33 mouse cellular contexts compared by ENCODE assay signal in genomic region chr9:82997765-82998500, GRCm38 (mm10). TPM values are rescaled to one million over a fixed set of nuclear protein-coding genes. Genes with fewer than 3 reads are reported as not detected.
DNase-seq lines count a peak whose midpoint lies in the region; ATAC-seq and TF ChIP-seq lines count a peak whose summit lies in the region.
"Had no signal": no experiment of that assay in that cellular context is flagged by ENCODE, and none has a peak within 500 bp of the region (broad histone marks: within the 10 kb centered on the region; RNA-seq: fewer than 3 reads in every experiment).

No protein-coding gene starts in this region.

- H3K9ac ChIP-seq in embryonic facial prominence, embryonic 14.5 days (ENCODE audit: low read depth, low read length), result no peak overlapping the region
- no peak overlapping the region for H3K9ac ChIP-seq in kidney, postnatal 0 days (ENCODE audit: low read depth, low read length)
- H3K9ac ChIP-seq in stomach, embryonic 14.5 days (replicated peaks; ENCODE audit: low read depth, low read length), result no peak overlapping the region
- H3K9ac ChIP-seq in stomach, postnatal 0 days (ENCODE audit: low read length), result no peak overlapping the region
- H3K9ac ChIP-seq: embryonic facial prominence, embryonic 15.5 days; forebrain, embryonic 15.5 days; hindbrain, embryonic 12.5 days; limb, embryonic 12.5 days; liver, embryonic 12.5 days; liver, postnatal 0 days; midbrain, embryonic 13.5 days; neural tube, embryonic 12.5 days had no signal

- H3K27me3 ChIP-seq in embryonic facial prominence, embryonic 14.5 days (replicated peaks; ENCODE audit: control insufficient read depth, insufficient read depth, low read length), result no peaks in the 10 kb centered on the region
- H3K27me3 ChIP-seq in embryonic facial prominence, embryonic 10.5 days (replicated peaks; ENCODE audit: low read depth, poor library complexity, severe bottlenecking), result no peaks in the 10 kb centered on the region
- no peaks in the 10 kb centered on the region for H3K27me3 ChIP-seq in kidney, postnatal 0 days (ENCODE audit: insufficient read depth, low read length)
- no peaks in the 10 kb centered on the region for H3K27me3 ChIP-seq in stomach, embryonic 14.5 days (ENCODE audit: control insufficient read depth, insufficient read depth, low read length)
- H3K27me3 ChIP-seq in stomach, postnatal 0 days (ENCODE audit: control insufficient read depth, insufficient read depth, low read length), result no peaks in the 10 kb centered on the region
- H3K27me3 ChIP-seq: embryonic facial prominence, embryonic 15.5 days; forebrain, embryonic 15.5 days; hindbrain, embryonic 12.5 days; limb, embryonic 12.5 days; liver, embryonic 12.5 days; midbrain, embryonic 13.5 days; neural tube, embryonic 12.5 days had no signal

- H3K36me3 ChIP-seq in embryonic facial prominence, embryonic 14.5 days (ENCODE audit: control insufficient read depth, insufficient read depth, low read length), result no peaks in the 10 kb centered on the region
- H3K36me3 ChIP-seq in embryonic facial prominence, embryonic 10.5 days (replicated peaks), result no peaks in the 10 kb centered on the region
- H3K36me3 ChIP-seq in kidney, postnatal 0 days (ENCODE audit: insufficient read depth, low read length), result no peaks in the 10 kb centered on the region
- H3K36me3 ChIP-seq in stomach, embryonic 14.5 days (ENCODE audit: control insufficient read depth, insufficient read depth, low read length), result no peaks in the 10 kb centered on the region
- H3K36me3 ChIP-seq in stomach, postnatal 0 days (ENCODE audit: control insufficient read depth, insufficient read depth, low read length), result no peaks in the 10 kb centered on the region
- H3K36me3 ChIP-seq: embryonic facial prominence, embryonic 15.5 days; forebrain, embryonic 15.5 days; G1E; hindbrain, embryonic 12.5 days; limb, embryonic 12.5 days; liver, embryonic 12.5 days; midbrain, embryonic 13.5 days; neural tube, embryonic 12.5 days had no signal

- no peak for TF ChIP-seq EP300 in stomach, postnatal 0 days (optimal IDR thresholded peaks at IDR 0.05)

- DNase-seq in embryonic facial prominence, embryonic 14.5 days (ENCODE audit: low spot score), result peak; percentile 67
- DNase-seq in embryonic facial prominence, embryonic 10.5 days (ENCODE audit: low spot score), result no peak
- DNase-seq in kidney, postnatal 0 days (ENCODE audit: low spot score), result peak; percentile 58
- no peak for DNase-seq in kidney, postnatal 25 days
- DNase-seq in stomach, postnatal 0 days (ENCODE audit: low spot score), result no peak
- no peak for DNase-seq in right cerebral cortex, postnatal 10 days (ENCODE audit: low spot score in 2 of 2)
- no peak for DNase-seq in right cerebral cortex, postnatal 4 days
- DNase-seq: adrenal gland, postnatal 36 days; cerebellum, adult 18-20 months; cerebellum, postnatal 10 days; gastrocnemius, adult 2 months; gastrocnemius, postnatal 36 days; heart, adult 18-20 months; heart, postnatal 36 days; kidney, adult 2 months; kidney, postnatal 10 days; layer of hippocampus, adult 9-11 months; liver, postnatal 0 days; lung, postnatal 10 days; right cerebral cortex, postnatal 25 days; spleen, adult 18-20 months had no signal

- no peak for ATAC-seq in embryonic facial prominence, embryonic 14.5 days (ENCODE audit: low read depth)
- no peak for ATAC-seq in kidney, postnatal 0 days (replicated peaks; ENCODE audit: low FRiP score, low read depth)
- peak; percentile 61; the same call in 1 of the 2 replicates for ATAC-seq in stomach, embryonic 14.5 days (ENCODE audit: insufficient number of reproducible peaks, insufficient read depth, low FRiP score, low read depth)
- ATAC-seq in stomach, postnatal 0 days (ENCODE audit: low FRiP score, low TSS enrichment), result no peak
- ATAC-seq: forebrain, embryonic 15.5 days; liver, embryonic 12.5 days; liver, postnatal 0 days; midbrain, embryonic 13.5 days had no signal

- no peak for TF ChIP-seq CTCF in kidney, postnatal 0 days (IDR thresholded peaks at IDR 0.05; ENCODE audit: low read depth)
- no peak for TF ChIP-seq CTCF in stomach, postnatal 0 days (IDR thresholded peaks at IDR 0.05; ENCODE audit: low read depth)

- no peaks in the 10 kb centered on the region for H3K9me3 ChIP-seq in embryonic facial prominence, embryonic 14.5 days (ENCODE audit: control insufficient read depth, low read length)
- no peaks in the 10 kb centered on the region for H3K9me3 ChIP-seq in embryonic facial prominence, embryonic 10.5 days
- no peaks in the 10 kb centered on the region for H3K9me3 ChIP-seq in kidney, postnatal 0 days (replicated peaks; ENCODE audit: low read length)
- peaks cover 4% of the 10 kb centered on the region; the same call in 1 of the 2 replicates for H3K9me3 ChIP-seq in stomach, embryonic 14.5 days (ENCODE audit: control insufficient read depth, low read depth, low read length)
- no peaks in the 10 kb centered on the region for H3K9me3 ChIP-seq in stomach, postnatal 0 days (ENCODE audit: control insufficient read depth, low read length)
- H3K9me3 ChIP-seq: embryonic facial prominence, embryonic 15.5 days; forebrain, embryonic 15.5 days; G1E; hindbrain, embryonic 12.5 days; limb, embryonic 12.5 days; liver, embryonic 12.5 days; midbrain, embryonic 13.5 days; neural tube, embryonic 12.5 days had no signal

- H3K4me2 ChIP-seq in embryonic facial prominence, embryonic 14.5 days (ENCODE audit: low read depth, low read length), result no peak overlapping the region
- no peak overlapping the region for H3K4me2 ChIP-seq in kidney, postnatal 0 days (ENCODE audit: low read length)
- H3K4me2 ChIP-seq in stomach, embryonic 14.5 days (replicated peaks; ENCODE audit: low read depth, low read length), result no peak overlapping the region
- no peak overlapping the region for H3K4me2 ChIP-seq in stomach, postnatal 0 days (replicated peaks; ENCODE audit: low read depth)
- H3K4me2 ChIP-seq: embryonic facial prominence, embryonic 15.5 days; forebrain, embryonic 15.5 days; heart, embryonic 11.5 days; hindbrain, embryonic 12.5 days; limb, embryonic 12.5 days; liver, embryonic 12.5 days; midbrain, embryonic 13.5 days; neural tube, embryonic 12.5 days had no signal

- 0 out of 2 replicates have a peak overlapping the region, but pooled peaks have one; percentile 33 for H3K27ac ChIP-seq in embryonic facial prominence, embryonic 14.5 days (replicated peaks; ENCODE audit: low read depth, low read length)
- no peak overlapping the region for H3K27ac ChIP-seq in embryonic facial prominence, embryonic 10.5 days (replicated peaks)
- H3K27ac ChIP-seq in kidney, postnatal 0 days, result no peak overlapping the region
- H3K27ac ChIP-seq in stomach, embryonic 14.5 days (ENCODE audit: low read length), result no peak overlapping the region
- H3K27ac ChIP-seq in stomach, postnatal 0 days (replicated peaks), result no peak overlapping the region
- H3K27ac ChIP-seq: embryonic facial prominence, embryonic 15.5 days; forebrain, embryonic 15.5 days; gastrocnemius, adult 2 months; hindbrain, embryonic 12.5 days; limb, embryonic 12.5 days; liver, embryonic 12.5 days; macrophage; midbrain, embryonic 13.5 days; neural tube, embryonic 12.5 days had no signal

- WGBS in embryonic facial prominence, embryonic 14.5 days, result 58% methylated on average over 2 of the region's 2 CpGs
- WGBS in embryonic facial prominence, embryonic 10.5 days, result 93% methylated on average over 2 of the region's 2 CpGs
- 46% methylated on average over 2 of the region's 2 CpGs for WGBS in kidney, postnatal 0 days
- WGBS in stomach, embryonic 14.5 days, result 31% methylated on average over 2 of the region's 2 CpGs
- 29% methylated on average over 2 of the region's 2 CpGs for WGBS in stomach, postnatal 0 days

- H3K4me1 ChIP-seq in embryonic facial prominence, embryonic 14.5 days (ENCODE audit: control insufficient read depth, insufficient read depth, low read length), result 0 out of 2 replicates have a peak, but pooled peaks cover 3% of the 10 kb centered on the region
- H3K4me1 ChIP-seq in embryonic facial prominence, embryonic 10.5 days, result no peaks in the 10 kb centered on the region
- H3K4me1 ChIP-seq in kidney, postnatal 0 days (replicated peaks; ENCODE audit: insufficient read depth, low read length), result no peaks in the 10 kb centered on the region
- H3K4me1 ChIP-seq in stomach, embryonic 14.5 days (ENCODE audit: control insufficient read depth, insufficient read depth, low read length), result peaks cover 4% of the 10 kb centered on the region; the same call in 1 of the 2 replicates
- H3K4me1 ChIP-seq in stomach, postnatal 0 days (replicated peaks; ENCODE audit: control insufficient read depth, insufficient read depth), result no peaks in the 10 kb centered on the region
- H3K4me1 ChIP-seq: embryonic facial prominence, embryonic 15.5 days; forebrain, embryonic 15.5 days; hindbrain, embryonic 12.5 days; limb, embryonic 12.5 days; liver, embryonic 12.5 days; midbrain, embryonic 13.5 days; neural tube, embryonic 12.5 days had no signal

- no peak overlapping the region for H3K4me3 ChIP-seq in embryonic facial prominence, embryonic 14.5 days (ENCODE audit: low read depth, low read length)
- no peak overlapping the region for H3K4me3 ChIP-seq in embryonic facial prominence, embryonic 10.5 days
- H3K4me3 ChIP-seq in kidney, postnatal 0 days (replicated peaks; ENCODE audit: low read depth, low read length), result no peak overlapping the region
- no peak overlapping the region for H3K4me3 ChIP-seq in stomach, embryonic 14.5 days (ENCODE audit: low read depth, low read length)
- H3K4me3 ChIP-seq in stomach, postnatal 0 days (ENCODE audit: low read depth, low read length), result no peak overlapping the region
- H3K4me3 ChIP-seq: embryonic facial prominence, embryonic 15.5 days; forebrain, embryonic 15.5 days; gastrocnemius, adult 2 months; hindbrain, embryonic 12.5 days; limb, embryonic 12.5 days; liver, embryonic 12.5 days; midbrain, embryonic 13.5 days; myocyte; neural tube, embryonic 12.5 days had no signal

RNA-seq across cellular contexts. Expression of gene Phip, which starts 22.6 kb away (rescaled TPM):
- 72.8 and 81.4 TPM in 2 replicates for polyA plus RNA-seq in embryonic facial prominence, embryonic 14.5 days (2014; fragmentation: Nextera tagmentation; extraction: Ambion mirVana)
- polyA plus RNA-seq in embryonic facial prominence, embryonic 10.5 days (2016; fragmentation: Nextera tagmentation; extraction: Ambion mirVana), result 122 and 128 TPM in 2 replicates
- 49.6 and 54.4 TPM in 2 replicates for polyA plus RNA-seq in kidney, postnatal 0 days (2015; fragmentation: Nextera tagmentation; extraction: Ambion mirVana)
- 87.4 and 92.6 TPM in 2 replicates for polyA plus RNA-seq in stomach, embryonic 14.5 days (2014; fragmentation: Nextera tagmentation; extraction: Ambion mirVana)
- 22.1 and 24.1 TPM in 2 replicates for polyA plus RNA-seq in stomach, postnatal 0 days (2015; fragmentation: Nextera tagmentation; extraction: Ambion mirVana)

Comparison
In these comparisons a context has a peak if more than half of its experiments do, and no peak if none do; other contexts are left out.
1. DNase-seq: peak in embryonic facial prominence, embryonic 14.5 days (single experiment) and kidney, postnatal 0 days (single experiment); none in embryonic facial prominence, embryonic 10.5 days (single experiment), kidney, postnatal 25 days (0 of 2), stomach, postnatal 0 days (single experiment), right cerebral cortex, postnatal 10 days (0 of 2) and right cerebral cortex, postnatal 4 days (single experiment).